Mouse (Mus musculus) megakaryocyte, embryonic 14.5 days (primary cell): ENCODE measurements around the gene Abca5. TPM values are rescaled to one million over a fixed set of nuclear protein-coding genes. Genes with fewer than 3 reads are reported as not detected.
A peak's percentile ranks its signal among the peaks of the same experiment; 100 is the strongest.
"Not testable (repeated sequence)": the region's sequence is repeated elsewhere in the genome, so short reads cannot be mapped to it uniquely, and the experiment has no call there.

Experiments
- H3K27me3 ChIP-seq: replicated peaks from 2 replicates; pipeline ENCODE3; 2012; ENCODE audit warnings: inconsistent platforms
- H3K36me3 ChIP-seq: replicated peaks from 2 replicates; pipeline ENCODE3; 2012; ENCODE audit warnings: low read length, inconsistent platforms, mixed read lengths
- H3K4me1 ChIP-seq: 2 replicates; pipeline ENCODE4 v1.6.1; 2012; ENCODE audit warnings: inconsistent platforms
- H3K4me3 ChIP-seq: replicated peaks from 2 replicates; pipeline ENCODE3; 2012; ENCODE audit warnings: moderate library complexity, mild to moderate bottlenecking, inconsistent platforms
- H3K9me3 ChIP-seq: 2 replicates; pipeline ENCODE4 v1.6.1; 2012; ENCODE audit warnings: inconsistent platforms
- FLI1 ChIP-seq: IDR thresholded peaks from 2 replicates; pipeline ENCODE4 v1.6.1; 2012; ENCODE audit warnings: low read length, inconsistent platforms, mixed read lengths
- GATA1 ChIP-seq: IDR thresholded peaks from 3 replicates; pipeline ENCODE4 v1.6.1; 2012; ENCODE audit warnings: mixed read lengths, low read length, inconsistent platforms, borderline replicate concordance
- polyA plus RNA-seq: library from polyadenylated mRNA; stranded (reverse); fragments of >175 nt; gene quantifications from 2 replicates; pipeline ENCODE4 v1.2.3, GENCODE M21; 2012; ENCODE audit warnings: low replicate concordance; ENCODE audit not compliant: insufficient read depth

The Abca5 gene
- polyA plus RNA-seq, 1 experiment: not detected

- TF ChIP-seq FLI1 (no peak), GATA1 (no peak)
- Histone ChIP-seq H3K27me3 (no peaks in the 10 kb centered on the region), H3K9me3 (no peaks in the 10 kb centered on the region), H3K4me3 (no peak overlapping the region), H3K36me3 (no peaks in the 10 kb centered on the region), H3K4me1 (no peaks in the 10 kb centered on the region)
Observed at GRCm38 (mm10) chr11:110366902-110367301, 29.4 kb upstream of the Abca5 start.

- no peak for TF ChIP-seq FLI1
- TF ChIP-seq GATA1: no peak
- no peak overlapping the region for H3K4me3 ChIP-seq
- no peaks in the 10 kb centered on the region for H3K36me3 ChIP-seq
- H3K27me3 ChIP-seq: peaks cover 3% of the 10 kb centered on the region
- no peaks in the 10 kb centered on the region for H3K9me3 ChIP-seq
- no peaks in the 10 kb centered on the region for H3K4me1 ChIP-seq
Observed at GRCm38 (mm10) chr11:110365016-110365415, 27.5 kb upstream of the Abca5 start.

GRCm38 (mm10) chr11:110357756-110358551, 20.4 kb upstream of the Abca5 start:
- Histone ChIP-seq H3K36me3 (no peaks in the 10 kb centered on the region), H3K27me3 (peaks cover 3% of the 10 kb centered on the region), H3K4me1 (peaks cover 5% of the 10 kb centered on the region; the same call in 1 of the 2 replicates), H3K9me3 (no peaks in the 10 kb centered on the region), H3K4me3 (no peak overlapping the region)
- TF ChIP-seq GATA1 (no peak), FLI1 (no peak)

- H3K4me3 ChIP-seq, H3K9me3 ChIP-seq, H3K27me3 ChIP-seq, H3K36me3 ChIP-seq, H3K4me1 ChIP-seq: not testable (repeated sequence)
Observed at GRCm38 (mm10) chr11:110355131-110355530, 17.6 kb upstream of the Abca5 start.

- peaks cover 3% of the 10 kb centered on the region; the same call in 1 of the 2 replicates for H3K9me3 ChIP-seq
- H3K4me3 ChIP-seq: no peak overlapping the region
- peaks cover 5% of the 10 kb centered on the region; the same call in 1 of the 2 replicates for H3K4me1 ChIP-seq
- H3K27me3 ChIP-seq: no peaks in the 10 kb centered on the region
- TF ChIP-seq FLI1 (no peak), GATA1 (no peak)
- H3K36me3 ChIP-seq: no peaks in the 10 kb centered on the region
Observed at GRCm38 (mm10) chr11:110354261-110354660, 16.7 kb upstream of the Abca5 start.

- Histone ChIP-seq H3K9me3 (peaks cover 7% of the 10 kb centered on the region; the same call in 1 of the 2 replicates), H3K4me1 (no peaks in the 10 kb centered on the region), H3K27me3 (peaks cover 3% of the 10 kb centered on the region), H3K4me3 (no peak overlapping the region), H3K36me3 (no peaks in the 10 kb centered on the region)
- TF ChIP-seq FLI1: no peak
- no peak for TF ChIP-seq GATA1
Observed at GRCm38 (mm10) chr11:110348170-110348569, 10.7 kb upstream of the Abca5 start.

- Histone ChIP-seq H3K36me3 (no peaks in the 10 kb centered on the region), H3K27me3 (peaks cover 5% of the 10 kb centered on the region), H3K4me3 (no peak overlapping the region), H3K9me3 (peaks cover 7% of the 10 kb centered on the region; the same call in 1 of the 2 replicates), H3K4me1 (no peaks in the 10 kb centered on the region)
- TF ChIP-seq GATA1 (no peak), FLI1 (no peak)
Observed at GRCm38 (mm10) chr11:110347768-110348167, 10.3 kb upstream of the Abca5 start.

- H3K4me3 ChIP-seq: peak overlapping the region; percentile 95
- H3K9me3 ChIP-seq: no peaks in the 10 kb centered on the region
- no peaks in the 10 kb centered on the region for H3K36me3 ChIP-seq
- peaks cover 17% of the 10 kb centered on the region for H3K27me3 ChIP-seq
- H3K4me1 ChIP-seq: peaks cover 14% of the 10 kb centered on the region
- TF ChIP-seq GATA1: no peak
- no peak for TF ChIP-seq FLI1
Observed at GRCm38 (mm10) chr11:110336814-110337288, 665 bp downstream of the Abca5 start.

GRCm38 (mm10) chr11:110330093-110330492, 7.4 kb downstream of the Abca5 start:
- TF ChIP-seq GATA1: no peak
- TF ChIP-seq FLI1: no peak
- no peaks in the 10 kb centered on the region for H3K36me3 ChIP-seq
- H3K4me1 ChIP-seq: no peaks in the 10 kb centered on the region
- H3K9me3 ChIP-seq: no peaks in the 10 kb centered on the region
- H3K27me3 ChIP-seq: peaks cover 3% of the 10 kb centered on the region
- no peak overlapping the region for H3K4me3 ChIP-seq

- no peak for TF ChIP-seq FLI1
- TF ChIP-seq GATA1: no peak
- H3K36me3 ChIP-seq: no peaks in the 10 kb centered on the region
- H3K9me3 ChIP-seq: no peaks in the 10 kb centered on the region
- H3K4me3 ChIP-seq: no peak overlapping the region
- no peaks in the 10 kb centered on the region for H3K27me3 ChIP-seq
- no peaks in the 10 kb centered on the region for H3K4me1 ChIP-seq
Observed at GRCm38 (mm10) chr11:110322266-110322665, 15.2 kb downstream of the Abca5 start.
